Mouse (Mus musculus) adrenal gland, postnatal 4 days (tissue): ENCODE measurements at regions not wholly inside any gene's neighbourhood (a gene's known extent, or its start where the extent isn't known, plus 50 kb on each side); places are given as distances from the start of the nearest gene placed in this dataset.

Experiments
- DNase-seq, 2 experiments: peaks; one replicate each; pipeline ENCODE4 v3.0.0; 2021 to 2022; ENCODE audit warnings: low spot score in 2 of 2, mixed read lengths in 2 of 2

GRCm38 (mm10) chr16:5467587-5467986, 211.8 kb upstream of the Eef2kmt start:
- DNase-seq: peak in 1 of 2 experiments; percentile 10

GRCm38 (mm10) chr16:5466760-5467159, 211.0 kb upstream of the Eef2kmt start:
- no peak for DNase-seq

- DNase-seq: no peak
Observed at GRCm38 (mm10) chr16:5455352-5455965, 199.7 kb upstream of the Eef2kmt start.

GRCm38 (mm10) chr16:5454243-5454642, 198.5 kb upstream of the Eef2kmt start:
- no peak for DNase-seq

- DNase-seq: no peak
Observed at GRCm38 (mm10) chr16:5452971-5453370, 197.2 kb upstream of the Eef2kmt start.

- no peak for DNase-seq
Observed at GRCm38 (mm10) chr16:5445776-5446175, 190.0 kb upstream of the Eef2kmt start.

GRCm38 (mm10) chr16:5444785-5445184, 189.0 kb upstream of the Eef2kmt start:
- no peak for DNase-seq

GRCm38 (mm10) chr16:5439717-5440116, 183.9 kb upstream of the Eef2kmt start:
- no peak for DNase-seq

- no peak for DNase-seq
Observed at GRCm38 (mm10) chr16:5438405-5438804, 182.6 kb upstream of the Eef2kmt start.

- DNase-seq: no peak
Observed at GRCm38 (mm10) chr16:5431689-5432088, 175.9 kb upstream of the Eef2kmt start.

- DNase-seq: no peak
Observed at GRCm38 (mm10) chr16:5431111-5431510, 175.3 kb upstream of the Eef2kmt start.

- no peak for DNase-seq
Observed at GRCm38 (mm10) chr16:5429466-5429865, 173.7 kb upstream of the Eef2kmt start.

GRCm38 (mm10) chr16:5425908-5426307, 170.1 kb upstream of the Eef2kmt start:
- DNase-seq: no peak

GRCm38 (mm10) chr16:5422041-5422440, 166.3 kb upstream of the Eef2kmt start:
- DNase-seq: no peak

GRCm38 (mm10) chr16:5421591-5421990, 165.8 kb upstream of the Eef2kmt start:
- DNase-seq: no peak

- no peak for DNase-seq
Observed at GRCm38 (mm10) chr16:5419467-5419866, 163.7 kb upstream of the Eef2kmt start.

GRCm38 (mm10) chr16:5418462-5419197, 162.8 kb upstream of the Eef2kmt start:
- no peak for DNase-seq

GRCm38 (mm10) chr16:5415310-5415709, 159.5 kb upstream of the Eef2kmt start:
- no peak for DNase-seq

- no peak for DNase-seq
Observed at GRCm38 (mm10) chr16:5411819-5412385, 156.1 kb upstream of the Eef2kmt start.

GRCm38 (mm10) chr16:5406711-5407110, 150.9 kb upstream of the Eef2kmt start:
- DNase-seq: peak; percentile 54 to 65

GRCm38 (mm10) chr16:5393336-5393735, 137.6 kb upstream of the Eef2kmt start:
- no peak for DNase-seq

- DNase-seq: no peak
Observed at GRCm38 (mm10) chr16:5382930-5383329, 127.1 kb upstream of the Eef2kmt start.
